Mouse (Mus musculus) C2C12 (cell line): ENCODE data around the gene Olfr1100.

ENCODE experiments used
- CTCF ChIP-seq: IDR thresholded peaks from one replicate; pipeline ENCODE4 v1.5.1; 2011; ENCODE audit not compliant: control insufficient read depth, insufficient read depth, insufficient read length
- MAX ChIP-seq: IDR thresholded peaks from one replicate; pipeline ENCODE4 v1.6.1; 2011; ENCODE audit warnings: mild to moderate bottlenecking, control low read depth
- MYOG ChIP-seq: IDR thresholded peaks from one replicate; pipeline ENCODE4 v1.6.1; 2011; ENCODE audit not compliant: control insufficient read depth, insufficient read length; ENCODE audit errors: extremely low read depth

- no peak for TF ChIP-seq CTCF
- no peak for TF ChIP-seq MAX
- TF ChIP-seq MYOG: no peak
These were observed 47.2 kb upstream of the Olfr1100 start, which contains the start of gene Olfr1104 for GRCm38 (mm10) chr2:87026980-87027379.
